Mouse (Mus musculus) CH12.LX (cell line): ENCODE data around the gene Birc3. TPM values are rescaled to one million over a fixed set of nuclear protein-coding genes. Genes with fewer than 3 reads are reported as not detected.
"Not testable (repeated sequence)": the region's sequence is repeated elsewhere in the genome, so short reads cannot be mapped to it uniquely, and the experiment has no call there.

Source experiments
- DNase-seq: peaks from one replicate; pipeline ENCODE4 v3.0.0-alpha.2; 2013; ENCODE audit errors: extremely low read depth
- H3K27ac ChIP-seq: 2 replicates; pipeline ENCODE4 v1.5.1; 2012; ENCODE audit warnings: low read depth, mild to moderate bottlenecking, control low read depth, moderate library complexity; ENCODE audit not compliant: insufficient read depth
- H3K27me3 ChIP-seq: replicated peaks from 2 replicates; pipeline ENCODE3; 2012; ENCODE audit warnings: inconsistent platforms
- H3K36me3 ChIP-seq, 2 experiments: replicated peaks in 1 of 2; 2 replicates each; pipeline versions ENCODE3 to v1.6.1; 2012; ENCODE audit warnings: inconsistent platforms in 1 of 2, low read length in 1 of 2, mild to moderate bottlenecking in 1 of 2, mixed read lengths in 1 of 2, moderate library complexity in 1 of 2; ENCODE audit not compliant: control insufficient read depth in 1 of 2, insufficient read depth in 1 of 2
- H3K4me1 ChIP-seq, 2 experiments: 2 replicates each; pipeline ENCODE4 v1.6.1; 2012; ENCODE audit warnings: inconsistent platforms in 1 of 2, moderate library complexity in 1 of 2; ENCODE audit not compliant: insufficient read depth in 2 of 2, control insufficient read depth in 1 of 2
- H3K4me2 ChIP-seq: 2 replicates; pipeline ENCODE4 v1.6.1; 2012; ENCODE audit warnings: low read depth, mild to moderate bottlenecking, control low read depth; ENCODE audit not compliant: poor library complexity, insufficient read depth, severe bottlenecking
- H3K4me3 ChIP-seq, 3 experiments: fragments of 150-350 bp in 1 of 3; sonication (generic) in 1 of 3; replicated peaks in 1 of 3; 2 replicates each; pipeline versions ENCODE3 to v1.5.1; 2011 to 2012; ENCODE audit warnings: low read depth in 2 of 3, low read length in 2 of 3, mild to moderate bottlenecking in 2 of 3, moderate library complexity in 2 of 3, control low read depth in 1 of 3, improper control_type of control experiment in 1 of 3, inconsistent platforms in 1 of 3, mixed read lengths in 1 of 3; ENCODE audit not compliant: poor library complexity in 1 of 3
- H3K79me2 ChIP-seq: replicated peaks from 2 replicates; pipeline ENCODE4 v1.6.1; 2012; ENCODE audit warnings: mild to moderate bottlenecking, moderate library complexity; ENCODE audit not compliant: control insufficient read depth, poor library complexity, insufficient read depth, severe bottlenecking; ENCODE audit errors: extremely low read depth
- H3K9ac ChIP-seq: 2 replicates; pipeline ENCODE4 v1.6.1; 2012; ENCODE audit warnings: low read depth, mild to moderate bottlenecking, control low read depth, moderate library complexity; ENCODE audit not compliant: insufficient read depth
- H3K9me3 ChIP-seq: replicated peaks from 2 replicates; pipeline ENCODE3; 2012; ENCODE audit warnings: low read length, inconsistent platforms, mixed read lengths
- ELF1 ChIP-seq: IDR thresholded peaks from 2 replicates; pipeline ENCODE4 v1.6.1; 2014; ENCODE audit warnings: low read depth, mild to moderate bottlenecking, inconsistent platforms, low read length, improper control_type of control experiment
- ETS1 ChIP-seq: conservative IDR thresholded peaks from 2 replicates; pipeline ENCODE4 v1.6.1; 2012; ENCODE audit warnings: low read depth, mild to moderate bottlenecking, inconsistent platforms, low read length, improper control_type of control experiment, moderate library complexity
- GABPA ChIP-seq: IDR thresholded peaks from 2 replicates; pipeline ENCODE4 v1.6.1; 2012; ENCODE audit warnings: low read depth, low read length, improper control_type of control experiment, inconsistent platforms; ENCODE audit not compliant: insufficient replicate concordance
- MAFK ChIP-seq: IDR thresholded peaks from 2 replicates; pipeline ENCODE4 v1.6.1; 2011; ENCODE audit warnings: low read length, improper control_type of control experiment; ENCODE audit not compliant: insufficient replicate concordance
- MEF2A ChIP-seq: IDR thresholded peaks from 2 replicates; pipeline ENCODE4 v1.6.1; 2014; ENCODE audit warnings: low read depth, mild to moderate bottlenecking, inconsistent platforms, low read length, improper control_type of control experiment, borderline replicate concordance
- NELFE ChIP-seq: IDR thresholded peaks from 2 replicates; pipeline ENCODE4 v1.6.1; 2011; ENCODE audit warnings: low read depth, low read length, improper control_type of control experiment
- NRF1 ChIP-seq: IDR thresholded peaks from 2 replicates; pipeline ENCODE4 v1.6.1; 2014; ENCODE audit warnings: low read depth, mild to moderate bottlenecking, inconsistent platforms, low read length, improper control_type of control experiment, moderate library complexity
- POLR2AphosphoS2 ChIP-seq: IDR thresholded peaks from 2 replicates; pipeline ENCODE4 v1.6.1; 2011; ENCODE audit warnings: low read depth, low read length, improper control_type of control experiment
- SIN3A ChIP-seq: IDR thresholded peaks from 2 replicates; pipeline ENCODE4 v1.6.1; 2012; ENCODE audit warnings: low read length, improper control_type of control experiment, inconsistent platforms
- TBP ChIP-seq: conservative IDR thresholded peaks from 2 replicates; pipeline ENCODE4 v1.6.1; 2011; ENCODE audit warnings: low read depth, low read length, improper control_type of control experiment
- TCF12 ChIP-seq: IDR thresholded peaks from 2 replicates; pipeline ENCODE4 v1.6.1; 2014; ENCODE audit warnings: low read depth, mild to moderate bottlenecking, inconsistent platforms, low read length, improper control_type of control experiment
- USF2 ChIP-seq: conservative IDR thresholded peaks from 2 replicates; pipeline ENCODE4 v1.6.1; 2011; ENCODE audit warnings: low read depth, low read length, improper control_type of control experiment
- ZKSCAN1 ChIP-seq: IDR thresholded peaks from 2 replicates; pipeline ENCODE4 v1.6.1; 2012; ENCODE audit warnings: low read depth, inconsistent platforms, low read length, improper control_type of control experiment, borderline replicate concordance
- dilution Hi-C: fragments of 300-500 bp; cut with MboI; formaldehyde crosslinking; loops from 2 replicates; pipeline ENCODE4 v1.14.3; 2020; ENCODE audit warnings: low sequenced_read_pairs; ENCODE audit not compliant: extremely low pct_unique_long_range_greater_than_20kb, extremely low pct_ligation_motif_present
- in situ Hi-C: fragments of 300-500 bp; cut with MboI; formaldehyde crosslinking; loops from 3 replicates; pipeline ENCODE4 v1.14.3; 2019; ENCODE audit warnings: low sequenced_read_pairs, low pct_ligation_motif_present, low pct_unique_long_range_greater_than_20kb, mixed read lengths
- polyA plus RNA-seq: library from polyadenylated mRNA; unstranded; fragments of >175 nt; gene quantifications from 2 replicates; pipeline ENCODE4 v1.2.1, GENCODE M21; 2012; ENCODE audit warnings: low read depth; ENCODE audit not compliant: insufficient read length
- total RNA-seq, 2 experiments: library from RNA; depleted of rRNA; stranded (reverse); fragments of 300-350 nt in 1 of 2; fragments of >200 nt in 1 of 2; gene quantifications; 2 replicates each; pipeline ENCODE4 v1.2.3; 2012 to 2014

Birc3 gene
- total and polyA plus RNA-seq, 3 experiments: 67.9 to 80.0 (median 73.2) TPM

DNA sequence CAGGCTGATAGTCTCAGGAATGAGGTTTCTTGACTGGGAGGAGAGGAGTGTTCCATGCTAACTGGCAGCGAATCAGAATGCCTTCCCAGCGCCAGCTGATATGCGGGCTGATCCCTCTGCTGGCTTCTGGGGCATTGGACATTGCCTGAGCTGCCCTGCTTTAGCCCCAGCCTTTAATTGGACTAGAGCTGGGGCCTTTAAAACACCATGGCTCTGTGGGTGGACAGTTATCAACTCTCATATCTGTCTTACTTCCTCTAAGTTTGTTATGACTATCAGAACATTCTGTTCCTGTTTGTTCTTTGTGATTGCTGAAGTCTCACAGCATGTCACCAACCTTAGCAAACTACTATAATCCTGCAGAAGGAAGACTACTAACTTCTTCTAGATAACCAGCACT lies 5.0 kb downstream of the Birc3 start:
- in situ Hi-C loops: loop anchor here (25.0 kb wide), 1 partner anchor 656 kb away; no protein-coding TSS in a partner anchor
- H3K4me1 ChIP-seq: peaks cover 13 to 32% of the 10 kb centered on the region in 2 experiments; a peak in 3 of 4 replicates
- H3K9me3 ChIP-seq: peaks cover 62% of the 10 kb centered on the region
- dilution Hi-C loops: no loop called here
- H3K36me3 ChIP-seq: peaks cover 46 to 76% of the 10 kb centered on the region in 2 experiments
- no peak overlapping the region for H3K4me2 ChIP-seq
- no peak overlapping the region for H3K4me3 ChIP-seq
- no peak for DNase-seq
- peaks cover 58% of the 10 kb centered on the region for H3K79me2 ChIP-seq
- H3K27ac ChIP-seq: peak overlapping the region; percentile 67; the same call in 1 of the 2 replicates
- TF ChIP-seq SIN3A (no peak), ETS1 (no peak), MAFK (no peak), MEF2A (no peak), GABPA (no peak), ZKSCAN1 (no peak), ELF1 (no peak), NELFE (no peak), TBP (no peak), POLR2AphosphoS2 (no peak), TCF12 (no peak), USF2 (no peak), NRF1 (no peak)
- H3K9ac ChIP-seq: no peak overlapping the region
- no peaks in the 10 kb centered on the region for H3K27me3 ChIP-seq

DNA sequence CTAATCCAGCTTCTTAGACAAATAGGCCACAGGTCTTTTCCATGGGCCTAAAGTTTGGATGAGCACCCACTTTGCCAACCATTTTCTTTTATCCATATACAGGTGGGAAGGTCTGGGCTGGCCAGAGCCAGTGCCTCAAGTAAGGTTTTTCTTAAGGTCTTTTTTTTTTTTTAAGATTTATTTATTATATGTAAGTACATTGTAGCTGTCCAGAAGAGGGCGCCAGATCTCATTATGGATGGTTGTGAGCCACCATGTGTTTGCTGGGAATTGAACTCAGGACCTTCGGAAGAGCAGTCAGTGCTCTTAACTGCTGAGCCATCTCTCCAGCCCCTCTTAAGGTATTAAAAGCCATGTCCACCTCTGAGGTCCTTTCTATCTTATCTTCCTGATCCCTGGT lies 6.0 kb downstream of the Birc3 start:
- H3K27me3 ChIP-seq, dilution Hi-C loops, H3K4me2 ChIP-seq, H3K9ac ChIP-seq, DNase-seq, H3K27ac ChIP-seq, H3K4me3 ChIP-seq: not testable (repeated sequence)
- Histone ChIP-seq H3K4me1 (peaks cover 13 to 41% of the 10 kb centered on the region in 2 experiments; a peak in 3 of 4 replicates), H3K79me2 (peaks cover 64% of the 10 kb centered on the region), H3K9me3 (peaks cover 64% of the 10 kb centered on the region), H3K36me3 (peaks cover 46 to 82% of the 10 kb centered on the region in 2 experiments)
- in situ Hi-C loops: loop anchor here (25.0 kb wide), 1 partner anchor 655 kb away; no protein-coding TSS in a partner anchor
